Mouse (Mus musculus): ENCODE results near the gene Tns4.
A peak's percentile ranks its signal among the peaks of the same experiment; 100 is the strongest.

Tns4 gene

GRCm38 (mm10) chr11:99093740-99094139, 4.6 kb upstream of the Tns4 start:
- DNase-seq (ENCODE audit: low spot score in 2 of 2), result no peak

DNA sequence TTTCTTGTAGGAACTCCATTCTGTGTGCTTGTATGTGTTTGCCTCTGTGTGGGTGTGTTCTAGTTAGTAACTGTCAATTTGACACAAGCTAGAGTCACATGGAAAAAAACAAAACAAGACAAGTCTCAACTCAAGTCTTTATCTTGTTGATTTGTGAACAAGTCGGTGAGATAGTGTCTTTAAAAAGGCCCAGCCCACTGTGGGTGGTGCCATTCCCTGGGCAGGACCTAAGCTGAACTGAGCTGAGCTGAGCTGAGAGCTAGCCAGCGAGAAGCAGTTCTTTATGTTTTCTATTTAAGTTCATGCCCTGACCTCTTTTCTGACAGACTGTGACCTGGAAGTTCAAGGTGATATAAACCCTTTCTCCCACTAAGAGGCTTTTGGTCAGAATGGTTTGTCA, 2.6 kb upstream of the Tns4 start:
- no peak for DNase-seq (ENCODE audit: low spot score in 2 of 2)

DNA sequence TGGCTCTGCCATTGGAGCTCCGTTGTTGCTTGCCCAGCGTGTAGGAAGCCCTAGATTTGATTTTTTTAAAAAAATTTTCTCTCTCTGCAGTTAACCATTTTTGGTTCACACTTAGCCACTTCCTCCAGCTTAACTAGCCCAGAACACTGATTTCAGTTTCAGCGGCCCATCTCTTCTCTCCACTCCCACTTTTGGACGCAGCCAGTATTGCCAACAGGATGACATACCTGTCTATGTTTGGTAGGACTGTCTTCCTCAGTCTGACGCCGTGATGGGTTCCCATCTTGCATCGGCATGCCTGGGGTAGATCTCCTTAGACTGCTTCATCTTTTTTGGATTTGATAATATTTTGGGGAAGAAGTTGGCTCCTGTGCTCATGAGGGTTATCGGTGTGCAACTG, 1.3 kb upstream of the Tns4 start:
- DNase-seq (ENCODE audit: low spot score in 2 of 2), result no peak

DNA sequence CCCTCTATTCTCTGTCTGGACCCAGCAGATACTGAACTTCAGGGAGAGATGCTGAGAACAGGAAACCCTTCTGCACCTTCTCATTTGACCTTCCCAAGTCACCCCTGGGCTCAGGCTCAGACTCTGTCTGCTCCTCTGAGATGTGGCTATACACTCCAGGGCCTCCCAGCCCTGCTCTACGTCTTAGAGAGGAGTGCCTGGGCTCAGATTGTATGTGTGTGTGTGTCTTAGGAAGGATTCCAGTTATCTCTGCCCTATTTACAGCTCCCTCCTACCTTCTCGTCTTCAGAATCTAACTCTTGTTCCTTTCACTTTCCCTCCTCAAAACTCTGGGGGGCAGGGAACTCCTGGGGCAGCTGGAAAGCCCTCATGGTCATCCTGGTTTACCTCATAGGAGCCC, 620 bp downstream of the Tns4 start:
- DNase-seq (ENCODE audit: low spot score in 2 of 2), result no peak

DNA sequence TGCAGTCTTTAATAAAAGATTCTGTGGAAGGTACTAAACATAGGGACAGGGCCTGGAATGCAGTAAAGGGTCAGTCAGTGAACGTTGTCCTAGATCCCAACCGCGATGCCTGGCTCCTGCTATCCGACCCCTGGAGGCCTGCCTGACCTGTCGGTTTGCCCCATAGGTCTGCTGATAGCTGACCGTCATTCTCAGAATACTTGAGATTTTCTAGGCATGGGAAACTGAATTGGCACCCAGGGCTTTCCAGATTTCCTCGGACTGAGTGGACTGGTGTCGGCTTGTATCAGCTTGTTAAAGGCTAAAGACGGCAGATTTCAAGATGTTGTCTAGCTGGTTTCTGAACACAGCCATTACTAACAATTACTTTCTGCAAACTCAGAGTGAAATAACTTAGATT, 4.7 kb downstream of the Tns4 start:
- DNase-seq (ENCODE audit: low spot score in 2 of 2), result no peak

DNA sequence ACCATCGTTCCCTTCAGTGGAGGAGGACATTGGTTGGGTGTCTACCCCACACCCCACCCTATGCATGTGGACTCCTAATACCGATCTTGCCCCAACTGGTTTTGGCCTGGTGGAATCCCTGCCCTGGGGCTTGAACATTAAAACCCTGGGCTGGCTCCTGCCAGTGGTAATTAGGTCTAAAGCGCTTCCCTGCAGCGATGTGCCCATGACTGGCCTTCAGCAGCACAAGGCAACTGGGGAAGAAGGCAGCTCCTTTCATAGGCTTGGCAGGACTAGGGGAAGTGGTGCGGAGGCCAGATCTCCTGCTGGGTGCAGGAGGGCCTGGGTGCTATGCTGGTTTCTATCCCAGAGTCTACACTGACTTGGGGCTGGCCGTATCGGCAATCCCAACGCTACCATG, 5.6 kb downstream of the Tns4 start:
- no peak for DNase-seq (ENCODE audit: low spot score in 2 of 2)

DNA sequence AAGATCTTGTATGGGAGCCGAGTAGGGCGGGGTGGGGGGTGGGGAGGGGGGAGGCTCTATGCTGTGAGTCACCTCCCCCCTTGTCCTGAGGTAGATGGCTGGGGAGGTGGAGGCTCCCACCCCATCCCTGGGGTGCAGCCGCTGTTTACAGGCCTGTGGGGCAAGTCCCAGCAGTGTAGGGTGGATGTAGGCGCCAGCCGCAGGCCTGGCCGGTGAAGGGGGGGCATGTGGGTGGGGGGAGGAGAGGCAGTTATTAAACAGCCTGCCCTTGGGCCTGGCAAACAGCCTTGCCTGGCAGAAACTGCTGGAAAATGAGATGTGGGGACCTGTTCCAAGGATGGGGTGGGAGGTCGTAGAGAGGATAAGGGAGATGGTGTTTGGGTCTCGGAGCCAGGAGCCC, 7.0 kb downstream of the Tns4 start:
- DNase-seq (ENCODE audit: low spot score in 2 of 2), result no peak

GRCm38 (mm10) chr11:99081566-99081965, 7.5 kb downstream of the Tns4 start:
- no peak for DNase-seq (ENCODE audit: low spot score in 2 of 2)

- DNase-seq (ENCODE audit: low spot score in 2 of 2), result peak in 1 of 2 experiments; percentile 34
Measured at GRCm38 (mm10) chr11:99080902-99081543, 8.1 kb downstream of the Tns4 start.

DNA sequence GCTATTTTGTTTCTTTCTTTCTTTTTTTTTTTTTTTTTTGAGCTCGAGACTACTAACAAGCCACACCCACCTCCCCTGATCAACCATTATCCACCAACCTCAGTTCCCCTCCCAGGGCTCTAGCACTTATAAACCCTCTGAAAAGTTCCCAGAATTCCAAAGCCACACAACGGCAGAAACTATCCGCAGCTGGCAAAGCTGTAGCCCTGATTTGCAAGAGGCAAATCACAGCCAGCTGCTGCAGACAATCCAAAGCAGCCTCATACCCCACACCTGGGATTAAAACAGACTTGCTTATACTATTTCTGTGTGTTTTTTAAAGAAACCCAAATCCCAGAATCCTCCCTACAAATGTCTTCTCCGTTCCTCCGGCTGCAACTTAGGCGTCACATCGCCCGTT, 11.2 kb downstream of the Tns4 start:
- DNase-seq (ENCODE audit: low spot score in 2 of 2), result no peak

DNA sequence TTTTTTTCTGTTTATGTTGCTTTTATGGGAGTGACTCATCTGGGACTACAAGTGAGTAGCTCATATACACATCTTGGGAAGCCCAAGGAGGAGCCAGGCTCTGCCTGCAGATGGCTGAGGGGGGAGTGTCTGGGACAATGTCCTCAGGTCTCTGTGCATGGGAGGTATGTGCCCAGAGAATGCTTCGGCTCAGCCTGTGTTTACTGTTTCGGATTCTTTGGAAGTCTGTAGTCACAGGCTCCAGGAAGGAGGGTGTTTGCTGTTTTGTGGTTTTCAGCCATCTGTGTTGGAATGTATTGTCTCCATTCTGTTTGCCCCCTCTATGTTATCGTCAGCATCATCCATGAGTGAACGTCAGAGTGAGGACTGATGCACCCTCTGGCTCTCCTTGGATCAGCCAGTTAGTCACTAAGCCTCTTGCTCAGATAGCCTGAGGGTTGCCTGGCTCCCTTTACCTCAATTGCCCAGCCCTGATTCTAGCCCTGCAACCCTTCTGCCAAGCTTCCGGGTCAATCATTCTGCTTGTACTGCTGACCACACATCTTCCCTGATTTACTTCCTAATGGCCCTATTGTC, 12.3 kb downstream of the Tns4 start:
- DNase-seq (ENCODE audit: low spot score in 2 of 2), result no peak

DNA sequence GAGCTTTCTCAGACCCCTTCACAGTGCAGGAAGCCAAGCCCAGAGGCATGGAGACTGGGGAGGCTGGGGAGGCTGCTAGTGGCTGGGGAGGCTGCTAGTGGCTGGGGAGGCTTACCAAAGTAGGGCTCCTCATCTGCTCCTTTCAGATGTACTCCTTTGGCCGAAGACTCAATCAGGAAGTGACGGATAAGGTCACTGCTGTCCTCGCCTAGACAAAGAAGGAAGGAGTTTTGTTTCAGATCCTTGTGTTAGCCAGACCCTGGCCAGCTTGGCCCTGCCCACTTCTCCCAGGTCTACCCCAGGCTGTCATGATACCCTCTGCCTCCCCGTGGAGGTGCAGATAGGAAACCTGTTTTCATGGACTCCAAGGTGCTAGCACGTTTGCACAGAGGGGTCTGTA, 15.3 kb downstream of the Tns4 start:
- no peak for DNase-seq (ENCODE audit: low spot score in 2 of 2)

DNA sequence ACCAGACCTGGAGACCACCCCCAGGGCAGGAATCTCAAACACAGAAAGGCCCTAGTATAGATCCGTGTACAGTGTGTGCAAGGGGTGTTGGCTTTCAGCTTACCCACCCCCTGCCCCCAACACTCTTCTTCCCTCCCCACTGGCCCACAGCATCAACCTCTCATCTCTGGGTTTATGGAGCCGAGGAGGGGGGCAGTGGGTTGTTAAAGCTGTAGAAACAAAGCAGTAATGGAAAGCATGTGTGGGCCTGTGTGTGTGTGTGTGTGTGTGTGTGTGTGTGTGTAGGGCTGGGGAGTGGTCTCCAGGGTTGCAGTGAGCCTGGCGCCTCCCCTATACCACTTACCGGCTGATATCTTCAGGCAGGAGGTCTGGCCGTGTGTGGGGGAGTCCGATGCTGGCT, 17.2 kb downstream of the Tns4 start:
- DNase-seq (ENCODE audit: low spot score in 2 of 2), result no peak

DNA sequence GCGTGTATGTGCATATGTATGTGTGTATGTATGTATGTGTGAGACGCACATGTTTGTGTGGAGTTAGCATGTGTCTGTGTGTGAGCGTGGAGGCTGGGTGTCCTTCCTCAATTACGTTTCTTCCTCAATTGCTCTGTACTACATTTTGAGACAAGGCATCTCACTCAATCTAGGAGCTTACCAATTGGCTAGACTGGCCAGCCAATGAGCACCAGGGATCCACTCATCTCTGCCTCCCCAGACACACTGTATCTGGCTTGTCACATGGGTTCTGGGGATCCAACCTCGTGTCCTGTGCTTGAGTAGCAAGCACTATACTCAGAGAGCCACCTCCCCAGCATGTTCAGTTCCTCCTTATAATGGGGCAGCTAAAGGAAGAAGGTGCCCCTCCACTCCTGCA, 20.7 kb downstream of the Tns4 start:
- no peak for DNase-seq (ENCODE audit: low spot score in 2 of 2)

DNA sequence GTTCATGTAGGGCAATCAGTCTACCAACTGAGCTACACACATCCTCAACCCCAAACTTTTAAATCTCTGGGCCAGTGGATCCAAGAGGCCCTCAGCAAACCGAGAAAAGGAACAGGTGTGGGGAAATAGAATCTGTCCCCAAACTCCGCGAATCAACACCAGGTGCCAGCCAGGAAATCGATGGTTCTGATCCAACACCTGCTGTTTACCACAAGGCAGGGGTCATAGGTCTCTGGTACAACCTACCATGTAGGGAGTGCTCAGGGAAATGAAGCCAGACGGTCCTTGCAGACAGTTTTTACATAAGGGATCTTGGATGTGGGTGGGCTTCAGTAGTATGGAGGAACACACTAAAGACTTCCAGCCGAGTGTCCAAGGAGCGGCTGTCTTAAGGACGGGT, 21.5 kb downstream of the Tns4 start:
- DNase-seq (ENCODE audit: low spot score in 2 of 2), result no peak

DNA sequence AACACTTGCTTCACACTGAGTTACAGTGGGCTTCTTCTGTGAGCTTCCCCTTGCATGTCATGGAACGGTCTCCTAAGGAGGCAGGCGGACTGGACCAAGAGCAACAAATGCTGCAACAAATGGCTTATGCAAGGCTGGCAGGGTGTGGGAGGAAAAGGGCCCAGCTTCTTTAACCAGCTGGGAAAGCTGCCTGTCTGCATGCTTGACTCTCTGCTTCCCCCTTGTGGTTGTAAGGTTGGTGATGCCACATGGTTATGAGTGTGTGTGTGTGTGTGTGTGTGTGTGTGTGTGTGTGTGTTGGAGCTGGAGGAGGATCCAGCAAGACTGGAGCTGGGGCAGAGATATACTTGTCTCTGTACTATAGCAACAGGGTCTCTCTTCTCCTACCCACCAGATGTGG, 23.1 kb downstream of the Tns4 start:
- peak; percentile 87 to 91 for DNase-seq (ENCODE audit: low spot score in 2 of 2)

- no peak for DNase-seq (ENCODE audit: low spot score in 2 of 2)
Measured at GRCm38 (mm10) chr11:99065353-99065752, 23.8 kb downstream of the Tns4 start.

DNA sequence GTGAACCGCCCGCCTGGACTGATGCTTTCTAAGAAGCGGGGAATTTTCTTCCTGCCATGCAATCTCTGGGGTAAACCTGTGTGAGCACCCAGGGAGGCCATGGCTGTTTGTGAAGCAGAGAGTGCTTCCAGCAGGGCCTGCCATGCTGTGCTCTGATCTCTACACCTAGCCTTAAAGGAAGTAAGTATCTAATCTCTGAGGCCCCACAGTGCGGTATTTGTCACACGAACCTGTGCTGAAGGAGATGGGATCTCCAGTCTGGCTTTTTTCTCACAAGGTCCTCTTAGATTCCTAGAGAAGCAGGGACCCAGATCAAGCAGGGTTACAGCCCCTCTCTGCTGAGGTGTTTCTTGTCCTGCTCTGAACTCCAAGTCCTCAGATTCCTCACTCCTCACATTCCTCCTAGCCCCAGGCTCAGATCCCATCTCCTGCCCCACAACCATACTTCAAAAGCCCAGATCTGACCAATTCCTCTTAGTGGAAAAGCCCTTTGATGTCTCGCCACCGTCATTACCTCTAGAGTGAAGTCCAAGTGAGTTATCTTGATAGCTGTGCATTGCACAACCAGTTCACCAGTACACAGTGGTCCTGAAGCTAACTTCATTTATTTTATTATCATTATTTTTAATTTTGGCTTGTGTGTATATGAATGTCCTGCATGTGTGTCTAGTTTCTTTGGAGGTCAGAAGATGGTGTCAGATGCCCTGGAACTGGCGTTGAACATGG, 25.5 kb downstream of the Tns4 start:
- no peak for DNase-seq (ENCODE audit: low spot score in 2 of 2)

GRCm38 (mm10) chr11:99062661-99063060, 26.4 kb downstream of the Tns4 start:
- no peak for DNase-seq (ENCODE audit: low spot score in 2 of 2)

DNA sequence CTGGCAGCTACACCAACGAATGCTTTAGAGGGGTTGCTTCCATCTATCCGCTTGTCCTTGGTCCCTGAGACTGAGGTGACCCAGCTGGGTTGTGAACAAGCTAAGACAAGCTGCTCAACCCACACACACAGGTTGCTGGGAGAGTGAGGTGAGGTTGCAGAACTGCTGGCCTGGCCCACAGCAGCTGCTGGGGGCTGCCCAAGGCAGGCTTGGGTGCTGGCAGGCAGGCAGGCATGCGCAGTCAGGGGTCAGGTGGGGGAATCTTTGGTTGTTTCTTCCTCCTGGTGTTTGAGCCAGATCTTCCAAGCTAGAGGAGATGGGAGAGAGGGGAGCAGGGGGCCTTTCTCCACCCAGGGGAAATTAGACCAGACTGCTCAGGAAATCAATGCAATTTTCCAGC, 28.7 kb downstream of the Tns4 start:
- DNase-seq (ENCODE audit: low spot score in 2 of 2), result no peak

- DNase-seq (ENCODE audit: low spot score in 2 of 2), result peak; percentile 70 to 73
Measured at GRCm38 (mm10) chr11:99055571-99056452, 33.3 kb downstream of the Tns4 start.

GRCm38 (mm10) chr11:99055143-99055542, 34.0 kb downstream of the Tns4 start:
- no peak for DNase-seq (ENCODE audit: low spot score in 2 of 2)

All from heart, adult 9 months (tissue).